In the genomic region with DNA sequence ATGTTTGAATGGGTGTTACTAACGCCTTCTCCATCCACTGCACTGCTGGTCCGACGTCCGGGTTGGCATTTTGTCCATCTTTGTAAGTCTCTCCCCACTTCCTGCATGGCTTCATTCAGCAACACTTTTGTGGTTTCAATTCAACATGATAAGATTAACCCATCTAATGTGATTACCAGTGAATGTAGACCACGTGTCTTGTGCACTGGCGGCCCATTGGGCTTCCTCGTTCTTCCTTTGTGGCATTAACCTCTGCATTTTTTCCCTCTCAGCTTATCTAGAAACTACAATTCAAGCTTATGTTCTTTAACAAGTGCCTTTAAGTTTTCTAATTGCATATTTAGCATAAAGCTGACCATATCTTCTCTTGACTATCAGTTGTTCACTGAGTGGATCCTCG, we compare ENCODE assay signal across 12 mouse cellular contexts. TPM values are rescaled to one million over a fixed set of nuclear protein-coding genes. Genes with fewer than 3 reads are reported as not detected.
"Had no signal": no experiment of that assay in that cellular context is flagged by ENCODE, and none has a peak within 500 bp of the region (broad histone marks: within the 10 kb centered on the region; RNA-seq: fewer than 3 reads in every experiment).

No protein-coding gene starts in this region.

- H3K4me3 ChIP-seq: layer of hippocampus, adult 2 months; midbrain, embryonic 15.5 days; neural tube, embryonic 12.5 days had no signal

- H3K27me3 ChIP-seq: midbrain, embryonic 15.5 days; neural tube, embryonic 12.5 days had no signal

- H3K4me2 ChIP-seq: liver, embryonic 11.5 days; lung, embryonic 14.5 days; midbrain, embryonic 15.5 days; neural tube, embryonic 12.5 days had no signal

- H3K9me3 ChIP-seq: midbrain, embryonic 15.5 days; neural tube, embryonic 12.5 days had no signal

- H3K9ac ChIP-seq: lung, embryonic 14.5 days; midbrain, embryonic 15.5 days; neural tube, embryonic 12.5 days had no signal

- H3K27ac ChIP-seq: layer of hippocampus, adult 2 months; macrophage; midbrain, embryonic 15.5 days; neural tube, embryonic 12.5 days had no signal

- DNase-seq: lung, embryonic 14.5 days; lung, postnatal 14 days; spleen, adult 18-20 months; thymus, adult 18-20 months; thymus, postnatal 25 days had no signal

- H3K36me3 ChIP-seq: midbrain, embryonic 15.5 days; neural tube, embryonic 12.5 days had no signal

- ATAC-seq: midbrain, embryonic 15.5 days had no signal

RNA-seq across cellular contexts. Expression of gene Cdh15, which starts 22.4 kb away (rescaled TPM):
- total RNA-seq: monocyte, adult 5-6 weeks; neutrophil, adult 5-6 weeks had no signal
- polyA plus RNA-seq: lung, embryonic 14.5 days; macrophage had no signal
